Mouse (Mus musculus) bone marrow, adult 2 months (tissue): ENCODE data around the gene Rbm8a.

ENCODE experiments used
- CTCF ChIP-seq: fragments of 200-500 bp; IDR thresholded peaks from 2 replicates; pipeline ENCODE4 v1.5.1; 2011; ENCODE audit warnings: low read length, control low read depth; ENCODE audit not compliant: control insufficient read depth, insufficient read depth
- POLR2A ChIP-seq: fragments of 200-500 bp; IDR thresholded peaks from 2 replicates; pipeline ENCODE4 v1.6.1; 2011; ENCODE audit warnings: low read depth, mild to moderate bottlenecking, control low read depth, low read length, borderline replicate concordance; ENCODE audit not compliant: control insufficient read depth

DNA sequence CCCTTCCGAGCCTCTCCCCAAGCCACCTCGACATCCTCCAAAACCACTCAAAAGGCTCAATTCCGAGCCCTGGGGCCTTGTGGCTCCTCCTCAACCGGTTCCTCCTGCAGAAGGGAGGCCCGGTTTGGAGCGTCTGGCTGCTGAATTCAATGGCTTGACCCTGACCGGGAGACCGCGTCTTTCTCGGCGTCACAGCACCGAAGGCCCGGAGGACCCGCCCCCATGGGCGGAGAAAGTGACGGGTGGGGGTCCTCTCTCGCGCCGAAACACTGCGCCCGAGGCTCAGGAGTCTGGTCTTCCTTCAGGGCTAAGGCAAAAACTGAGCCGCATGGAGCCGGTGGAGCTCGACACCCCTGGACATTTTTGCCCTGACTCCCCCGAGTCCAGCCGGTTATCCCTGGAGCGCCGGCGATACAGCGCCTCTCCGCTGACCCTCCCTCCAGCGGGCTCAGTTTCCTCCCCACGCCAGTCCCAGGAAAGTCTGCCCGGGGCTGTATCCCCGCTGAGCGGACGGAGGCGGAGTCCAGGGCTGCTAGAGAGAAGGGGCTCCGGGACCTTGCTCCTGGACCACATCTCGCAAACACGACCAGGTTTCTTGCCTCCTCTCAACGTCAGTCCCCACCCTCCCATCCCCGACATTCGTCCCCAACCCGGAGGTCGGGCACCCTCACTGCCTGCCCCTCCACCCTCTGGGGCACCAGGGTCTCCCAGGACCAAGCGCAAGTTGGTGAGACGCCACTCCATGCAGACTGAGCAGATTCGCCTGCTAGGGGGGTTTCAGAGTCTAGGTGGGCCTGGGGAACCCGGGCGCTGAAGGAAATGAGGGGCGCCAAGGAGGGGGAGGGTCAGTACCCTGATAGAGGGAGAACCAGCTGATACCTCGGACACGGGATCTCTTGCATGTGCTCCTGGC lies 31.3 kb upstream of the Rbm8a start:
- TF ChIP-seq CTCF = no peak
- TF ChIP-seq POLR2A = no peak
